Mouse (Mus musculus): ENCODE results near the gene Klhl3.
A peak's percentile ranks its signal among the peaks of the same experiment; 100 is the strongest.

The Klhl3 gene

DNA sequence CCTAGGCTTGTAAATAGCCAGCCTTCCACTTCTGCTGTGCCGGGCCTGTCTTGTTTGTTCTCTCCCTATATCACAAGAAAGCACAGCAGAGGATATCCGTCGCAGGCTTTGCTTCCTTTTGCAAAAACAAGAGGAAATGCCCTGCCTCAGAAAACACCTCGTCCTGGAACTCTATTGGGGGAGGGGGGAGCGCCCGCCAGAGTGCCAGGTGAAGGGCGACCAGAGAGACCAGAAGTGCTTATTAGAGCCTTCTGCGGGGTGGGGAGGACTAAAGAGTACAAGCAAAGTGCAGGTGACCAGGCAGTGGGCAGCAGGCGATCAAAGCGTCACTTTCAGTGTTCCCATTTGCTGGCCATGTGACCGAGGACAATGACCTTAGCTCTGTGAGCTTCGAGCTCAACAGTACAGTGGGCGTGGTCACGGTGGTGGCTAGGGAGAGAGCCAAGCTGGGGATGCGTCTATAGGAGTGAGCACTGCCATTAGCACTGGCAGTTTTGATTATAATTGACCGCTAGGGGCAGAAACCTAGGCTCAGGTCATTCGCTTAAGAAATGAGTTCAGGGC, 45.8 kb downstream of the Klhl3 start:
- peak; percentile 29 for DNase-seq (ENCODE audit: extremely low spot score, low spot score)

DNA sequence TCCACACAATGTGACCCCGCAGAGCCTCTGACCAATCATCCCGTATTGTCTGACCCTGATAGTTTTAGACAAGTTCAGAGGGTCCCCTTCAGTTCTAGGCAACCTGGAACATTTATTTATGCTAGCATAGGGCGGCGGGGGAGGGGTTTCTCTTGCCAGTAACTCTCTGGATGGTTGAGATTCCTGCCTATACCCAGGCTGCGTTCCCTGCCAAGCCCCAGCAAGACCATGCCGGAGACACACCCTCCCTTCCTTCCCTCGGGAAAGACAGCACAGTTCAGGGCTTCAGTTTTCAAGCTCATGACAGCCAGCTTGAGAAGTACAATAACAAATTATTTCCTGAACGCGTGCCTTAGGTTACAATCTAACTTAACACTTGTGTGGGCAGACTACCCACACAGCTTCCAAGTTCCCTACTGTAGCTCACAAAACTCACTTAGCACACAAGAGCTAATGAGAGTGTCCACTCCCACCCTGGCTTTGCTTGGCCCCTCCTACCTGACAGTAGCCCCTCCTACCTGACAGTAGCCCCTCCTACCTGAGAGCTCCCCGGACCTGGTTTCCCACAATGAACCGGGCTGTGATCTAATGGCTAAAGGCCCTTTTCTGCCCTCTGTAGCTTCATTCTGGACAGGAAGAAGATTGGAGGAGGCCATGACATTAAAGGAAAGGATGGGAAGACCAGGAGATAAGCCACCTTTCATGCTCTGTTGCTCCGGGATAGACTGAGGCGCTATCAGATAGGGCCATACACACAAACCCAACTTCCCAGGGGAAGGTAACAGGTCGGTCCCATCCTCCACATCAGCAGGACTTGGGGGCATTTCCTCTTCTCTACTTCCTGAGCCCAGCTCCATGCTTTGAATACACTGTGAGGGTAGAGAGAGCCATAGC, 46.6 kb downstream of the Klhl3 start:
- DNase-seq (ENCODE audit: extremely low spot score, low spot score), result no peak

DNA sequence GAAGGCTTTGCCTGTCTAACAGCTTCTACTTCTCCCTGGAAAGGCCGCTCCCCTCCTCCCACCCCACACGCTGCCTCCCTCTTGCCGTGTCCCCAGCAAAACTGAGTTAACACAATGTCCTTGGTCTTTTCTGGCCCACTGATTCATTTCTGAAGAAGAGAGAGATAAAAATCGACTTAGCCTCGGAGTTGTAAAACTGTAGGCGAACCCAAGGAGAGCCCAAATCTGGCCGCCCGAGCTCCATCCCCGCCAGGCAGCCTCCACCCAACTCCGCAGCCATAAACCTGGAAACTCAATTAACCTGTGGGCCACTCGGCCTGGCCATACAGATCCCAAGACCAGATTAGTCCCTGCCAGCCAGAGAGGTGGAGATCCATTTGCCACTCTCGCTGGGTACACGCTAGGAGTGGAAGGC, 47.3 kb downstream of the Klhl3 start:
- DNase-seq (ENCODE audit: extremely low spot score, low spot score), result no peak

DNA sequence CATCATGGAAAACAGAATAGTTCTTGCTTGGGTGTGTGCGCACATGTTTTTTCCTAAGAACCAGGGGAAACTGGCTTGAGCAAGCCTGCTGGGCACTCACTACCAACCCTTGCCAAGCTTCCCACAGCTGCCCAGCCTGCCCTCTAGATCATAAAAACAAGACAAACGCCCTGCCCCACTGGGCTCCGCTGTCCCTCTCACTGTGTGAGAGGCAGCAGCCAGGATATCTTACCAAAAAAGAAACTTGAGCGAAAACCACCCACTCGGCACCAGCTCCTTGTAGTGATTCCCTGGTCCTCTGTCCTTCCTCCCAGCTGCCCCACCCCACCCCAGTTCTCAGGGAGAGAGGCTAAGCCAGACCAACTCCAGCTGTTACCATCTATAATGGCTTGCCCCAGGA, 48.1 kb downstream of the Klhl3 start:
- DNase-seq (ENCODE audit: extremely low spot score, low spot score), result no peak

DNA sequence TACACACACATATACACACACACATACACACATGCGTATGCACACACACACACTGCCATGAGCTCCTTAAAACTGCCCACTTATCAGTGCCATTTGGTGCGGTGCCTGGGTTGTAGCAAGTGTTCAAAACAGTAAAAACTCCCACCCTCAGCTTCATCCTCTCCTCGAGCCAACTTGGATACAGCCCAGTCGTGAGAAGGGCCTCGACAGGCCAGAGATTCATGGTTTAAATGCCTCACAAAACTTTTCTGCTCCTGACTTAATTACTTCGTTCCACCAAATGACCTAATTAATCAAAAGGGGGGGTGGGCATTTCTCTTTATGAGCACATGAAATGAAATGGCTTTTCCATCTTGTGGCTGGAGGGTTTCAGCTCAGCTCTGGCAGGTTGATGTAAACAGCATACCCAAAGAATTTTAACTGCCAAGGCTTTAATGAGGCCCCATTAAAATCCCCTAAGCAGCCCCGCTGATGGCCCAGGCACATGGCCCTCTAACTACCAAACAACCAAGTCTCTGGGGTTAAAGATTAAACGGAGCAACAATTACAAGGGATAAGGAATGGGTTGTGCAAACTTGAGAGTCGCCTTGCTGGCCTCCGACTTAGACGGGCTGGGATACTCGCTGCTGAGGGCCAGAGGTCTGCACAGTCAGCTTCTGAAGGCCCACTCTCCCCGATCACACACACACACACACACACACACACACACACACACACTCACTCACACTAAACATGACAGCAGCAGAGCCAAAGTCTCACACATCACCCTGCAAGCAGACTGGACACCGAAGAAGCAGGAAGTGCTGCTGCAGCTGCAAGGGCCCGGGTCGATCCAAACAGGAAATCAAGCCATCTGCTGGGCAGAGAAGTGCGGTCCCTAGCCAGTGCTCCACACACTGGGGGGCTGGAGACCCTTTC, 55.2 kb downstream of the Klhl3 start:
- DNase-seq (ENCODE audit: extremely low spot score, low spot score), result peak; percentile 46

DNA sequence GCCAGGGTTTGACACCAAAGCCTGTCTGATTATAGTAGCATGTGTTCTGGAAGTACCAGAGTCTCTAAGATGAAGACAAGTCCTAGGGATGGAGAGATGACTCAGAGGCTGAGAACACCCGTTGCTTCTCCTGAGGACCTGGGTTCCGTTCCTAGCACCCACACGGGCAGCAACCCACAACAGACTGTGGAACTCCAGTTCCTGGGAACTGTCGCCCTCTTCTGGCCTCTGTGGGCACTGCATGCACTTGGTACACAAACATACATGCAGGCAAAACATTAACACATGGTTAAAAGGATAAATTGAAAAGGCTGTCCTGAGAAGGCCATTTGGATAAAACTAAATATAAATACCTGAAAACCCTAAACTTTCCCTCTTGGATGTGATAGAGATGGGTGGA, 56.8 kb downstream of the Klhl3 start:
- DNase-seq (ENCODE audit: extremely low spot score, low spot score), result no peak

DNA sequence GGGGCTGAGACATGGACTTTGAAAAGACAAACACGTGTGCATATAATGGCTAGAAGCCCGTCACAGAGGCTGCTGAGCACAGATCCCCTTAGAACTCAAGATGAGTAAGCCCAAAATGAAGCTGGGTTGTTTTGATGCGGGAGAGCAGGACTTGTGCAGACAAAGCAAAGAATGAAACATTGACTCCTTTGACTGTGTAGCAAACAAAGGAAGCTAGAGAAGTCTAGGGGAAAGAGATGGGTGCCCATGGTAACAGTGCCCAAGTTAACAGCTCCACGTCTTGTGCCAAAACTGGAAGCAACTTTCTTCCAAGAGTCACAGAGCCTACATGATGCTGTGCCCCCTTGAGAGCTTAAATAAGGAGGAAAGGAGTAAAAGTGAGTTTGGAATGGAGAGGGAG, 59.8 kb downstream of the Klhl3 start:
- DNase-seq (ENCODE audit: extremely low spot score, low spot score), result no peak

DNA sequence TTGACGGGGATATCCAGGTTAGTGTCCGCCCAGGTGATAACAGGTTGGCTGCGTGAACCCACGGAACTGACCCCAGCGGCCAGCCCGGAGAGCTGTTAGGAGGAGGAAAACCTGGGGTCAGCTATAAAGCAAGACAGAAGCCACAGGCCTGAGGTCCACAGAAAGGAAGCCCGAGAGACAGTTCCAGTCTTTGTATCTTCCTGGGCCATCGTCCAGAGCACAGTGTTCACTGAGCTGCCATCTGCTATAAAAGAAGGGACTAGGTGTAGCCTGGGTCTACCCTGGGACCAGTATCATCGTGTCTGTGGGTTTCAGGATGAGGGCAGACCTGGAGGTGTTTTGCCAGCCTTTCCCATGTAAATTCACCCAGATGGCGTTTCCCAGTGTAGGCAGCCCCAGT, 61.7 kb downstream of the Klhl3 start:
- no peak for DNase-seq (ENCODE audit: extremely low spot score, low spot score)

DNA sequence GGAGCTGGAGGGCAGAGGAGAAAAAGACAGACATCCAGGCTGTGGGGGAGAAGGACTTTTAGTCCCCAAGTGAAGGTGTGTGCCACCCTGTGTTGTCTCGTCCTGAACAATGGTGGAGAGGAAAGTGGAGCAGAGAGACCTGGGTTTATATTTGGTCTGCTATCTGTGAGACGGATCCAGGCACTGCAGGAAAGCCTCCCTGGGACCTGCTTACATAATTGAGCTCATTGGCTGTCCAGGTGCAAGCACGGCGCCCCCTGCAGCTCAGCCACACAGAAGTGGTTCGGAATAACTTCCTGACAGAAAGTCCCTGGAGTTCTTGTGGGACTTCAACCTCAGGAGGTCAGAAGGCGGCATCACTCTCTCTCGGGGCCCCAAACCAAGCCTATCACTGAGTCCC, 62.1 kb downstream of the Klhl3 start:
- DNase-seq (ENCODE audit: extremely low spot score, low spot score), result no peak

DNA sequence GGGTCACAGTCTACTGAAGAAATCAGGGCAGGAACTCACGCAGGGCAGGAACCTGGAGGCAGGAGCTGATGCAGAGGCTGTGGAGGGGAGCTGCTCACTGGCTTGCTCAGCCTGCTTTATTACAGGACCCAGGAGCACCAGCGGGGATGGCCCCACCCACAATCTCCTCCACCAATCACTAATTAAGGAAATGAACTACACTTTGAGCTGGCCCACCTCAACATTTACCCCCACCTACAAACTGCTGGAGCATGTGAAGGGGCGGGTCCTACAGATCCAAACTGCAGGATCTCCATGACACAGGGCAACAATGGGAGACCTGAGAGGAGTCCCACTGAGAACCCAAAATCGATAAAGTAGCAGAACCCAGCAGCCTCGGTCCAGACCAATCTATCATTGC, 64.3 kb downstream of the Klhl3 start:
- no peak for DNase-seq (ENCODE audit: extremely low spot score, low spot score)

DNA sequence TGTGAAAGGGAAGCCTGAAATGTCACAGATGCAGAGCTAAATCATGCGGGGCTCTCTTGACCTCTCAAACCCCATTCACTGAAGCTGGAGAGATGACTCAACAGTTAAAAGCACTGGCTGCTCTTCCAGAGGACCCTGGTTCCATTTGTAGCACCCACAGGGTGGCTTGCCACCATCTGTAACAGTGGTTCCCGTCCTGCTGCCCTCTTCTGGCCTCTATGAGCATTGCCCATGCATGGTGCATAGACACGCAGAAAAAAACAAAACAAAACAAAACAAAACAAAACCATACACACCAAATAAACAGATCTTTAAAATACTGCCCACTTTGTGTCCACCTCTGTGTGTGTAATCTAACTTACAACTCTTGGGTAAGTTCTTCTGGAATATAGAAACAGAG, 65.3 kb downstream of the Klhl3 start:
- no peak for DNase-seq (ENCODE audit: extremely low spot score, low spot score)

DNA sequence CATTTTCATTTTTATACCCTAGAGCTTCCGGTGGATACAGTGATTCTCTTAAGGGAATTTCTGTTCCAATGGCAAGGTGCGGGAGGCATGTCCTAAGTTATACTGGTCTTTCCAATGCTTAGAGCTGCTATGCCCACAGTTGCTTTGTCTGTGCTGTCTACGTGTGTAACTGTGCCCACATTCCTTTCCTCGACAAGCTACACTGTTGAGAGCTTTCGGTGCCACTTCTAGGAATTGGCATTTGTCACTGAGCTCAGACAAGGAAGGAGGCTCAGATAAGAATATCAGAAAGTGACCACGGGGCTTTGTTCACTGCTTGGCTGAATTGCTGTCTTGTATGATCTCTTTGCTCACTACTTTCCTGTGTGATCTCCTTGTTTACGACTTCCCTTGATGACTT, 67.2 kb downstream of the Klhl3 start:
- DNase-seq (ENCODE audit: extremely low spot score, low spot score), result no peak

DNA sequence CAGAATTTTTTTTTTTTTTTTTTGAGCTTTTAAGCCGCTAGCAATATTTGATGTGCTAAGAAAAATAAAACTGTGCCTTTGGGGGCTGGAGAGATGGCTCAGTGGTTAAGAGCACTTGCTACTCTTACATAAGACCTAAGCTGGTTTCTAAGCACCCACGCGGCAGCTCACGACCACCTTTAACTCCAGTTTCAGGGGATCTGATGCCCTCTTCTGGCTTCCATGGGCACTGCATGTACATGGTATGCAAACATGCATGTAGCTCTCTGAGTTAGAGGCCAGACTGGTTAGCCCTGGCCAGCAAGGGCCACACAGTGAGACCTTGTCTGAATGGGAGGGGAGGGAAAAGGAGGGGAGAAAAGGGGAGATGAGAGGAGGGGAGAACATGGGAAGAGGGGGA, 68.1 kb downstream of the Klhl3 start:
- DNase-seq (ENCODE audit: extremely low spot score, low spot score), result no peak

DNA sequence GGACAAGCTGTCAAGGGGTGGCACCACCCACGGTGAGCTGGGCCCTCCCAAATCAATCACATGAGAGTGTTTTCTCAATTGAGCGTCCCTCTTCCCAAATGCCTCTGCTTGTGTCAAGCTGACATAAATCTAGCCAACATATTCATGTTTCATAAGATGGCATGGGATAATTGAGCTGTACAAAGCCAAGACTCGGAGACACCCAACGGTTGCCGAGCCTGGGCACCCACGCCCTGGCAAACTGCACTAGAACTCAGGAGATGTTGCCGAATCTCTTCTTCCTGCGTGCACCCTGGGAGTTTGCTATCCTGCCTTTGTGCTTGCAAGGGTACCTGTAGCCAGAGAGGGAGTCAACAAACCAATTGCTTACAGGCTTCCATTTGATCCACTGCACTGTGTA, 70.1 kb downstream of the Klhl3 start:
- no peak for DNase-seq (ENCODE audit: extremely low spot score, low spot score)

DNA sequence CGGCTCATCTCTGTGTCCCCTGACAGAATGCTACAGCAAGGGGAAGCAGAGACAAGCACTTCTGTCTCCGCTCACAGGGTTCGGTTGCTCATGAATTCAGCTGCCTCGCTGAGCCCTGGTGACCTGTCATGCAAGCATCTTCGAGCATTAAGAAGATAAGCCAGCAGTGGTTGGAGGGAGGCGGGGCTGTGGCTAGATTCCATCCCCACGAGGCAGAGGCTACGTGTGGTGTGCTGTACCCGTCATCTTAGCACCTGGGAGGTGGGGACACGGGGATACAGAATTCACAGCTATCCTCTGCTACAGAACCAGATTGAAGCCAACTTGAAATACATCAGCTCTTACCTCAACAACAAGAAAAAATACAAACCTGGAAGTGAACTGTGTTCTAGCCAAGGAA, 73.3 kb downstream of the Klhl3 start:
- DNase-seq (ENCODE audit: extremely low spot score, low spot score), result no peak

DNA sequence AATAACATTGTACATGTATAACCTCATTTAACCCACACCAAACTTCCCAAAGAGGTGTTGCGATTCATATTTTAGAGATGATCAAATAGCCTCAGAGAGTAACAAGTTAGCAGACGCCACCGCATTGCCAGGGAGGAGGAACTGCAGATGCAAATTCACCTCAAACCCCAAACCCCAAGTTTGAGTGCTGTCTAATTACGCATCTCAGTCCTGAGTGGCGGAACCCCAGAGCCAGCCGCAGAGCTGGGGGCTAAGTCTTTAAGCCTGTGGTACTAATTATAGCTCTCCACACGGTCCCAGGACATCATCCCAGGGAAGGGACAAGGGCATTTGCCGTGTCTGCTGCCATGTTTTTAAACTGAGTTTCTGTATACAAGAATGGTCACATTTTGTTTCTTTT, 75.9 kb downstream of the Klhl3 start:
- no peak for DNase-seq (ENCODE audit: extremely low spot score, low spot score)

DNA sequence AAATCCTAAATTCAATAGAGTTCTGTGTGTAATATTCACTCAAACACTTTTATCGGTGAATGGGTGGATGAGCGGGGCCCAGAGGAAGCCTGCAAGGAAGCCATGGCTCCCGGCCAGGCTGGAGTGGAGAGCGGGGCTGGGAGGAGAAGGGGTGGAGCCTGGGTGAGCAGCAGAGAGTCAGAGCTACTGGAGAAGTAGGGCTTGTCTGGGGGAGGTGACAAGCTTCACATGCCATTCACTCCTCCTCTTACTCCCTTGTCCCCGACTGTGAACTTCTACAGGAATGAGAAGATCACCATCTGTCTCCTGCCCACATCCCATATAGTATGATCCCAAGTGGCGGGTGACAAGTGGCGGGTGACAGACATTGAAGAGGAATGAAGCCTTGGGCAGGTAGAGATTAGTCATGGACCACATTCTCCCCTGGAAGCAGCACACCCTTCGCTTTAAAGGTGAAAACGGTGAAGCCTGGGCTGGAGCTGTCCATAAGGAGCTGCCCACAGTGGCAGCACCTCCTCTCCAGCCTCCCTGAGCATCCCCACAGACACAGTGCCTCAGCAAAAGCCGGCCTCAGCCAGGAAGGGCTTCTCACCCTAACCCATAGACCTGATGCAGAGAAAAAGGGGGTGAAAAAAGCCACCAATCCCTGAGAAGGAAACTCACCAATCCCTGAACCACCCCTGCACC, 77.8 kb downstream of the Klhl3 start:
- no peak for DNase-seq (ENCODE audit: extremely low spot score, low spot score)

DNA sequence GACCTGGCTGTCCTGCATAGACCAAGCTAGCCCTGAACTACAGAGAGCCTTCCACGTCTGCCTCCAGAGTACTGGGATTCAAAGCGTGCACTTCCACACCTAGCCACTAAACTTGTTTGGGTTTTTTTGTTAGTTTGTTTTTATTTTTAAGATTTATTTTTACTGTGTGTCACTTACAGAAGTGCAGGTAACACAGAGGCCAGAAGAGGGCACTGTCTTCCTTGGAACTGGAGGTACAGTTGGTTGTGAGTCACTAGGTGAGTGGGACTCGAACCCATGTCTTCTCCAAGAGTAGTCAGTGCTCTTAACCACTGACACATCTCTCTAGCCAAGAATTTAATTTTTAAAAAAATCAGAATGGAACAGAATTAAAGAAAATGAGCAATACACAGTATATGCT, 78.4 kb downstream of the Klhl3 start:
- DNase-seq (ENCODE audit: extremely low spot score, low spot score), result no peak

DNA sequence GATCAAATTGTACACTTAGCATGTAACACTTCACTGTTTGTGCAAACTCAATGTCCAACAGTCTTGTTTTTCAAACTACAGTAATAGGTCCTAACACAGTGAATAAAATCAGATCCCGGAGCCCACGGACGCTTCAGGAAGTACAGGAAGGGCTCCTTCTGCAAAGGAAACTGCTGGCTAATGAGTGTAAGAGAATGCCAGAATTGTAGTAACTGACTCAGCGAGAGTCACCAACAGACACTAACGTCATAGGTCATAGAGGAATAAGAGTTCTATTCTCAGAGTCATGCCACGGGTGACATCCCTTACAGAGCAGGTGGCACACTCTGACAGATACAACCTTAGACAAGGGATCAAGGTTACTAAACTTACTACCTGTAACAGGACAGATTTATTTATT, 78.9 kb downstream of the Klhl3 start:
- no peak for DNase-seq (ENCODE audit: extremely low spot score, low spot score)

DNA sequence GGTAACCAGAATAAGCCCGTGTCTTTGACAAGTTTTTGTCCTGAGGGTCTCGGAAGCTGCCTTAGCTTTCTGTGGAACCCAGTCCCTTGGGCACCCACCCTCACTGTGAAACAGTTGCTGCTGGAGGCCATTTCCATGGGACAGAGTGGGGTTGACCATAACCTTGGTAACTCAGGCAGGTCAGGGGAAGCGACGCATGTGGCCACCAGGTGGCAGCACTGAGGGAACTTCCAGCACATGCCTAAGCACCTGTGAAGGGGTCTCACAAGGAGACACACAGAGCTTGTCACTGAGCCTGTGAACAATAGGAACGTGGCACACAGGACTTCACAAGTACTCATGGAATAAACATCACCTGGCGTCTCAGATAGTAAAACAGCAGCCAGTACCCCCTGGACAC, 81.6 kb downstream of the Klhl3 start:
- DNase-seq (ENCODE audit: extremely low spot score, low spot score), result peak; percentile 78

DNA sequence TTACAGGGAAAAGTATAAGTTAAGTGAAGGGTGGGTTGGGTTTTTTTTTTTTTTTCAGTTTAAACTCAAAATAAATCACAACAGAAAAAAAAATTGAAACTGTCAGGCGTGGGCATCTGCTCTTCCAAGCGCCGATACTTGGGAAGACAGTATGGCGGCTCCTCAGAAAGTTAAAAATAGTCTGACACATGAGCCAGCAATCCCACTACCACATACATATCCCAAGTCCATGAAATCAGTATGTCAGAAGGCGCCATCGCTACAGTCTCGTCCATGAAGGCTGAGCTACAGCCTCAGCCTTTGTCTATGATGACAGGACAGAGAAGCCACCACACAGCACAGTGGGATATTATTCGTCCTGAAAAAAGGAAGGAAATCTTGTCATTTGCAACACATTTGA, 86.3 kb downstream of the Klhl3 start:
- DNase-seq (ENCODE audit: extremely low spot score, low spot score), result no peak

Measured in neural tube, embryonic 10.5 days (tissue).